Mouse (Mus musculus) CD4-positive naive resting alpha-beta T cell, adult 57 days (primary cell): ENCODE results near the gene Vmn2r103. TPM values are rescaled to one million over a fixed set of nuclear protein-coding genes. Genes with fewer than 3 reads are reported as not detected.

Experiments
- total RNA-seq: library from RNA; stranded (reverse); gene quantifications from one replicate; pipeline ENCODE4 v1.2.4, GENCODE M21; 2023

Vmn2r103 gene
- total RNA-seq = not detected

GRCm38 (mm10) chr17:19773063-19773462 lies at the start of gene Vmn2r103:
Gene Vmn2r103 (plus strand): TSS chr17:19773363.

Other genes with a start within 250 kb of the Vmn2r103 start
- gene Vmn2r101, start 196.1 kb upstream of the Vmn2r103 start, total RNA-seq = not detected
- not detected for gene Vmn2r102, start 113.0 kb upstream of the Vmn2r103 start, total RNA-seq